Mouse (Mus musculus): ENCODE measurements around the gene Tprkb. TPM values are rescaled to one million over a fixed set of nuclear protein-coding genes. Genes with fewer than 3 reads are reported as not detected.
"Not testable (repeated sequence)": the region's sequence is repeated elsewhere in the genome, so short reads cannot be mapped to it uniquely, and the experiment has no call there.

The Tprkb gene
- polyA plus RNA-seq, 1 experiment from 2014 or later: 50.5 TPM

DNA sequence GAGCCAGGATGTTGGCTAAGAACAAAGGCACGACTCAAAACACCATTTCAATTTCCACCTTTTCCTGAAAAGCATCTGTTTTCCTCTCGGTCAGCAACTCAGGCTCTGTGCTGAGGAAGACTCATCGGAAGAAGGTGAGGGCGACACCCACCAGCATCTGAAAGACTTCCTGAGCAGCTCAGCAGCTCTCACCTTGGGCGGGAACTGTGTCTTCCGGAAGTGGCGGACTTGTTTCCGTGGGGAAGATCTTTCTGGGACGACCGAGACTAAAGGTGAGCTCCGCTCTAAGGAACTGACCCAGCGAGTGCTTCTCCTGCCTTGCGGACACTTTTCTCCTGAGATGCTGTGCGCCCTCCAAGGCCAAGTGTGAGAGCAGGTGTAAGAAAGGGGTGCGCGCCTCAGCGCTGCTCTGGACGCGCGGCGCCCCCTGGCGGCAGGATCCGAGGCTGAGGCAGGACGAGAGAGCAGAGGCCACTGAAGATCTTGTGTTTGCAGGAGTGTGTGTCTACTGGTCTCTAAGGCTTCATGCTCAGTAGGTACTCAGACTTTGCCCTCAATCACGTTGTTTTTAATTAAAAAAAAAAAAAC lies 16.5 kb upstream of the Tprkb start:
- not testable (repeated sequence) for H3K4me3 ChIP-seq; H3K27me3 ChIP-seq; ATAC-seq (ENCODE audit: low FRiP score, low read depth); H3K4me2 ChIP-seq; H3K36me3 ChIP-seq; H3K4me1 ChIP-seq (replicated peaks); H3K9me3 ChIP-seq; H3K9ac ChIP-seq; H3K27ac ChIP-seq (replicated peaks)
- WGBS: 74% methylated on average over 25 of the region's 25 CpGs

DNA sequence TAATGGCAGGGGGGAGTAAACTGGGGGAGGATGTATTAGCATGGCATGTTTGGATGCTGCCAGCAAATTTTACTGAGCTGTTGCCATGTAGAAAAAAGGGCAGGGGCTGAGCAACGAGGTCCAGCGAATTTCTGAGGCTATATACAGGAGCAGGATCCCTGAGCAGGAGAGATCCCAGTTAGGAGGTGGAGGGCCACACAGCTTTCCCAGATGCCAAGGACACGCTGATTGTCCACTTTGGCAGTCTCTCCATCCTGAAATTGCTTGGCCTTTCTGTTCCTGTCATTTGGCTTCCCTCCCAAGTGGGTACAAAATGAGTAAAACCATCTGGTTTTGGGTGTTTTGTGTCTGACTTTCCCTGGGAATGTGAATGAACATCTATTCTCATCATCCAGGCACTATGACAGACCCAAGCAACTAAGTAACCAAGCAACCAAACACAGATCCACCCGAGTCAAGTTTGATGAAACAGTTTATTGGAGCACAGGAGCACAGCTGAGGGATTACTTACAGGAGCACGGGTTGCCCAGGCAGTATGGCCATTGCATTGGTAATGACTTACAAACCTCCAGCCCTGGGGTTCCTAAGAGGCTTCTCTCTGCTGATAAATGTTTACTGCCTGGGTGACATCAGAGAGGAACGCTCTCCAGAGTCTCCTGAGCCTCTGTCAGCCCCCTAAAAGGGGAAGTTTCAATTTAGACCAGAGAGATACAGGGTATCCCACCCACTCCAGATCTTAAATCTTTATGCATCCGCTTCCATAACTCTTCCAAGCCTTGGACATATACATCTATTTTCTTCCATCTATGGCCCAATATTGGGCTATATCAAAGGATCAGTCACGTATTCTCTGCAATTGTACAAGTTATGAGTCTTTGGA lies 12.8 kb upstream of the Tprkb start:
- H3K4me3 ChIP-seq; H3K27me3 ChIP-seq; H3K9ac ChIP-seq; H3K27ac ChIP-seq (replicated peaks); H3K4me2 ChIP-seq; H3K9me3 ChIP-seq; H3K36me3 ChIP-seq; H3K4me1 ChIP-seq (replicated peaks): not testable (repeated sequence)
- ATAC-seq (ENCODE audit: low FRiP score, low read depth): peak; percentile 56; the same call in 1 of the 2 replicates
- 74% methylated on average over 7 of the region's 8 CpGs for WGBS

DNA sequence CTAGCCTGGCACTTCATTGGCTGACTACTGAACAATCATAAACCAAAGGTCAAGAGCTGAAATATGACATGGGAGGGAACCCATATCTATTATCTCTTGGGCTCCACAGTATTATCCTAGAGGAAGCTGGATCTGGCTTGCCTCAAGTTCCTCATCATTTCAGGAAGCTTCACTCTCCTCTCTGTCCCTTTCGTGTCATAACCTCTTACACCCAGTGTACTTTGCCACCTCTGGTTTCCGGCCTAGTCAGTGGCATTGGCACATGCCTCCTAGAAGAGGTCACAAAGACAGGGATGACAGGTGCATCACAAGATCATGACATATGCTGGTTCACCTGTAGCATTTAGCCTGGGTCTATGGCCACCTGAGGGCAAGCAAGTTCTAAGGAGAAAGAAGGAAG lies 9.4 kb upstream of the Tprkb start:
- no peak for ATAC-seq (ENCODE audit: low FRiP score, low read depth)
- Histone ChIP-seq H3K4me3 (no peak overlapping the region), H3K27me3 (no peaks in the 10 kb centered on the region), H3K27ac (replicated peaks) (no peak overlapping the region), H3K4me2 (no peak overlapping the region), H3K9me3 (no peaks in the 10 kb centered on the region), H3K36me3 (no peaks in the 10 kb centered on the region), H3K9ac (no peak overlapping the region), H3K4me1 (replicated peaks) (no peaks in the 10 kb centered on the region; the same call in 1 of the 2 replicates)
- WGBS: 98% methylated on average over 2 of the region's 2 CpGs

DNA sequence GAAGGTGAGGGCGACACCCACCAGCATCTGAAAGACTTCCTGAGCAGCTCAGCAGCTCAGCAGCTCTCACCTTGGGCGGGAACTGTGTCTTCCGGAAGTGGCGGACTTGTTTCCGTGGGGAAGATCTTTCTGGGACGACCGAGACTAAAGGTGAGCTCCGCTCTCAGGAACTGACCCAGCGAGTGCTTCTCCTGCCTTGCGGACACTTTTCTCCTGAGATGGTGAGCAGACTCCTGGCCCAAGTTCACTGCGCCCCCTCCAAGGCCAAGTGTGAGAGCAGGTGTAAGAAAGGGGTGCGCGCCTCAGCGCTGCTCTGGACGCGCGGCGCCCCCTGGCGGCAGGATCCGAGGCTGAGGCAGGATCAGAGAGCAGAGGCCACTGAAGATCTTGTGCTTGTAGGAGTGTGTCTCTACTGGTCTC lies 7.0 kb upstream of the Tprkb start, which contains the start of gene Nat8f4:
Gene Nat8f4 (minus strand): TSS at position 243 of the 420 bp plus-strand sequence.
- 0 out of 2 replicates have a peak within 1 kb of the TSS, but pooled peaks have one; percentile 3 for H3K9ac ChIP-seq

DNA sequence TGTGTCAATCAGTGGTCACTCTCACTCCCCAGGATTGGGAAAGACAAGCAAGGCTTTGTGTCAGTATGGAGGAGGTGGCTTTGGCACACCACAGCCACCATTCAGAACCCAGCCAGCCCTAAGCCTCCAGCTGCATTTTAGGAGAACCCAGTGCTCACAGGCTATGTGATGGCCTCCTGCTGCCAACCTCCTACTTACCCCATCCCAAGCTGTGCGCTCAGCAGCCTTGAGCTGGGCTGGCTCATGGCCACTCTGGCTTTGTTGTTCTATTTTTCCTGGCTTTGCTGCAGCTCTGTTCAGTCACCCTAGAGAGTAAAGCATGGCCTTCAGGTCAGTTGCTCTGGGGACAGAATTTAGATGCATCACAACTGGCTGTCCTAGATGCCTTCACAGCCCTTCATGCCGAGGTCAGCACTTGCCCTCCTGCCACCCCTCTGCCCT lies 4.7 kb upstream of the Tprkb start:
- ATAC-seq (ENCODE audit: low FRiP score, low read depth): peak; percentile 83
- H3K4me2 ChIP-seq; H3K9me3 ChIP-seq; H3K9ac ChIP-seq; H3K4me3 ChIP-seq; H3K27me3 ChIP-seq; H3K4me1 ChIP-seq (replicated peaks); H3K36me3 ChIP-seq: not testable (repeated sequence)
- H3K27ac ChIP-seq (replicated peaks): peak overlapping the region; percentile 9; the same call in 1 of the 2 replicates
- 72% methylated on average over 2 of the region's 2 CpGs for WGBS

More for the DNA sequence above, 7.0 kb upstream of the Tprkb start, which contains the start of gene Nat8f4:
- not testable (repeated sequence) for H3K9me3 ChIP-seq; H3K4me1 ChIP-seq (replicated peaks); H3K27me3 ChIP-seq; H3K36me3 ChIP-seq; H3K27ac ChIP-seq (replicated peaks)
- ATAC-seq (ENCODE audit: low FRiP score, low read depth): peak; percentile 68; the same call in 1 of the 2 replicates
- H3K4me3 ChIP-seq: peak within 1 kb of the TSS; percentile 33
- peak within 1 kb of the TSS; percentile 52 for H3K4me2 ChIP-seq
- 17% methylated on average over 20 of the region's 20 CpGs for WGBS

DNA sequence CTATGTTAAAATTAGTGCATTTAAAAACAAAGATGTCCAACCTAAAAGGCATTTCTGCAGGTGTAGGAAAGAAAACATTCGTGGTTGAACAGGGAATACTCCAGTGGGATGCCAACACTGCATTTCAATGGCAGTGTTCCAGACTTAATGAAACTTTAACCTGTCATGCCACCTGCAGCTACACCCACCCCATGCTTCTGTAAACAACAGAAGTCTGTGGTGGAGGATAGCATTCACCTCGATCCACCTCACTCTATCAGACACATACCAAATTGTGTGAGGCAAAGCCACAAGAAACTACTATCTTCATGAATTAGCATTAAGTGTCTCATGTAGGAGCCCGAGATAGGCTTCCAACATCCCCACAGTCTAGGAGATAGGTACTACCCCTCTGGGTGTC lies 3.3 kb upstream of the Tprkb start:
- no peak overlapping the region for H3K27ac ChIP-seq (replicated peaks)
- H3K4me3 ChIP-seq: no peak overlapping the region
- H3K4me1 ChIP-seq (replicated peaks): no peaks in the 10 kb centered on the region; the same call in 1 of the 2 replicates
- H3K27me3 ChIP-seq: no peaks in the 10 kb centered on the region
- no peaks in the 10 kb centered on the region for H3K9me3 ChIP-seq
- no peaks in the 10 kb centered on the region for H3K36me3 ChIP-seq
- no peak overlapping the region for H3K4me2 ChIP-seq
- H3K9ac ChIP-seq: no peak overlapping the region
- 80% methylated on average over 3 of the region's 3 CpGs for WGBS
- no peak for ATAC-seq (ENCODE audit: low FRiP score, low read depth)

DNA sequence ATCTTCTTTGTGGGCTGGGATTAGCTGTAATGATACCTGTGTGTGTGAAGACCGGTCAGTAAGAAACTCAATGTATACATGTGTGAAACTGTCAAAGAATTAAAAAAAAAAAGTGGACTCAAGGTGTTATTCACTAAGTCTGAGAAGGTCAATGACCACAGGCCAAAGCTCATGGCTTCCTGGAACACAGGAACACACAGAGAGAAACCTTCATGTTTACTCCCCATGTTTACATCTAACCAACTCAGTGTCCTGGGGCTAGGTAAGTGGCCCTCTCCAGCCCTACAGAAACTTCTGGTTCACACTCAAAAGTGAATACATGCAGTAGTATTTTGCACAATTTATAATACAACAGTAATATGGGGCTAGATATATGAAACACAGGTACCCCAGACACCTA lies 2.0 kb upstream of the Tprkb start:
- Histone ChIP-seq H3K9me3 (no peaks in the 10 kb centered on the region), H3K4me3 (no peak overlapping the region), H3K27me3 (no peaks in the 10 kb centered on the region), H3K4me2 (no peak overlapping the region), H3K4me1 (replicated peaks) (peaks cover 7% of the 10 kb centered on the region), H3K27ac (replicated peaks) (no peak overlapping the region), H3K36me3 (no peaks in the 10 kb centered on the region), H3K9ac (no peak overlapping the region)
- ATAC-seq (ENCODE audit: low FRiP score, low read depth): no peak
- WGBS: 94% methylated on average over 1 of the region's 1 CpGs

DNA sequence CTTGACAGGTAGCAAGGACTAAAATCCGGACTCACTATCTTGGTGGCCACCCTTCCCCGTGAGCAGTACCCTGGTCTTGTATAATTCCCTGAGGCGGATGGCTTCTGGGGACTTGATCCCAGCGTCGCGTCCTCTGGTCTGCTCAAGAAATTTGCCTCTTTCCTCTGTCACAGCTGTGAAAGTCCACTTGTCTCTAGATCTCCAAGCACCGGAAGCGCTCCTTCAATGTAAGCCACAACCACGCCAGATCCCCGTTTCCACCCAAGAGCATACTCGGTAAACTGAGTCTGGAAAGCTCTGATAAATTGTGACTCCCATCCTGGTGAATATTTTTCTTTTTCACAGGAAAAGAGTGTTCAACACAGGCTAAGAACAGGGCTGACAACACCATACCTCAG lies 3.5 kb downstream of the Tprkb start:
- ATAC-seq (ENCODE audit: low FRiP score, low read depth): no peak; the same call in 1 of the 2 replicates
- H3K4me2 ChIP-seq: peak overlapping the region; percentile 65
- no peaks in the 10 kb centered on the region for H3K36me3 ChIP-seq
- WGBS: 4% methylated on average over 11 of the region's 11 CpGs
- H3K27ac ChIP-seq (replicated peaks): peak overlapping the region; percentile 88
- H3K4me3 ChIP-seq: peak overlapping the region; percentile 55
- no peaks in the 10 kb centered on the region for H3K27me3 ChIP-seq
- H3K9ac ChIP-seq: peak overlapping the region; percentile 63
- peaks cover 18% of the 10 kb centered on the region for H3K4me1 ChIP-seq (replicated peaks)
- H3K9me3 ChIP-seq: no peaks in the 10 kb centered on the region

DNA sequence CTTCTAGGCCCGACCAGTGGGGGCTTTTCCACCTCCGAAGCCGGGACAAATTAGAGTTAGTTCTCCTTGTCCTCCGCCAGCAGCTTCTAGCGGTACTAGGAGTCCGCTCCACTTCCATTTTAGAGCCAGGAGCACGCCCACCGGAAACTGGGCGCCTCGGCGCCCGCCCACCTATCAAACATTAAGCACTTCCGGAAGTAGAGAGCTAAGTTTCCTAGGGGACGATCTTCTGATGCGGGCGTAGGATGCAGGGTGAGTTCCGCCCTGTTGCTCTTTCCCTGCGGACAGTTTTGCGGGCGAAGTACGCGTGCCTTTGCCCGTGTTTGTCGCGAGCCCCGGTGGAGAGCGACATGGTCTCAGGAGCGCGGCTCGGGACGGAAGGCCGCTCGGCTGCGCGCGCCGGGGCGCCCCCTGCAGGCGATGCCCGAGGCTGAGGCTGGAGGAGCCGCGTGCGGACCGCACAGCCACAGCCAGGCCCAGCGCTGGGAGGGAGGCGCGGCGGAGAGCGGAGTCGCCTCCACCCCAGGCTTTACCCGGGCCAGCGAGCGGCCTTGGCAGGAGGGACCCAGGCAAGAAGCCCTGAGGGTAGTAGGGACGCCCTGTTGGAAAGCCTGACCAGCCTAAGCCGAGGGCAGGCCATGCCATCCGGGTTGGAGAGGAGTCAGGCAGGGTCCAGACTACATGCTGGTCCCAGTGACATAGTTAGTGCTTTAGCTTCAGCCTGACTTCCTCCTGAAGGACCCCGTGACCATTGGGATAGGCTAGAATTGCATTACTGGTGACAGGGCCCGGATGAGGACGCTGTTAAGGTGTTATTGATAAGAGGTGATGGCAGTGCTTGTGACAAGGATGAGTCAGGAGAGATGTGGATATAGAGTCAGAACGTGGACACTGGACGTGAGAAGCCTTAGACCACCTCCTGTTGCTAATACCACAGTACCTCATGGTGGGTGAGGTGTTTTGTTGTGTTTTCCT lies 4.2 kb downstream of the Tprkb start, which contains the start of gene Nat8f1:
Gene Nat8f1 (minus strand): TSS at position 149 of the 975 bp plus-strand sequence.
- not testable (repeated sequence) for H3K27me3 ChIP-seq, H3K9me3 ChIP-seq, H3K36me3 ChIP-seq
- Histone ChIP-seq H3K4me2 (peak within 1 kb of the TSS; percentile 65), H3K4me1 (replicated peaks) (peaks cover 18% of the 10 kb centered on the region), H3K27ac (replicated peaks) (peak within 1 kb of the TSS; percentile 88), H3K4me3 (peak within 1 kb of the TSS; percentile 55), H3K9ac (peak within 1 kb of the TSS; percentile 63)
- peak; percentile 97 for ATAC-seq (ENCODE audit: low FRiP score, low read depth)
- WGBS: under 1% methylated on average over 61 of the region's 61 CpGs

DNA sequence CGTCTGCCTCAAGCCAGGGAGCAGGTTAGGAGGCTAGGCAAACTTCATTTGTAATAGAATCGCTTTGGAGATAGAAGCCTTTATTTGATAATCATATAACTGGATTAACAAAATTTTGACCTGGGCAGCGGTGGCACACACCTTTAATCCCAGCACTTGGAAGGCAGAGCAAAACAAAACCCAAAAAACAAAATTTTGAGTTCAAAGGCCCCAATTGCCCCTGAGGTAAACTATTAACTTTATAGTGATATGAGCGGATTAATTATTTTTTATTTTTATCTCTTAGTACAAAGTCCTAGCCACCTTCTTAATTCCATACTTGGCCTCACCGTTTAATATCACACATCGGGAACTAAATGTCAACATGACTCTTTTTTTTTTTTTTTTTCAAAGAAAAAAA lies 4.9 kb downstream of the Tprkb start:
- no peaks in the 10 kb centered on the region for H3K27me3 ChIP-seq
- H3K4me3 ChIP-seq: peak overlapping the region; percentile 55
- no peak for ATAC-seq (ENCODE audit: low FRiP score, low read depth)
- H3K9me3 ChIP-seq: no peaks in the 10 kb centered on the region
- peak overlapping the region; percentile 65 for H3K4me2 ChIP-seq
- 89% methylated on average over 6 of the region's 6 CpGs for WGBS
- H3K9ac ChIP-seq: peak overlapping the region; percentile 63
- H3K27ac ChIP-seq (replicated peaks): peak overlapping the region; percentile 88
- H3K4me1 ChIP-seq (replicated peaks): peaks cover 18% of the 10 kb centered on the region
- H3K36me3 ChIP-seq: 0 out of 2 replicates have a peak, but pooled peaks cover 4% of the 10 kb centered on the region

DNA sequence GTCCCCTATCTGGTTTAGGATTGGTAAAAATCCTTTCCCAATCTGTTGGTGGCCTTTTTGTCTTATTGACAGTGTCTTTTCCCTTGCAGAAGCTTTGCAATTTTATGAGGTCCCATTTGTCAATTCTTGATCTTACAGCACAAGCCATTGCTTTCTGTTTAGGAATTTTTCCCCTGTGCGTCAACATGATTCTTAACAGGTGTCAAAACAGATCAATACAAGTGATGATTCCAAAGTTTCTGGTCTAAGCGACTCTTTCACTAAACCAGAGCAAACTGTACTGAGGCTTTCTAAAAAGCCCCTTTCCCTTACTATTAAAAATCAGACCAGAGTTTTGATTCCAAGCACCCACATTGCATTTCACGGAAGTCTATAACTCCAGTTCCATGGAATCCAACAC lies 6.7 kb downstream of the Tprkb start:
- peaks cover 18% of the 10 kb centered on the region for H3K36me3 ChIP-seq
- not testable (repeated sequence) for H3K4me3 ChIP-seq; H3K27me3 ChIP-seq; H3K27ac ChIP-seq (replicated peaks); ATAC-seq (ENCODE audit: low FRiP score, low read depth); H3K9me3 ChIP-seq; H3K4me2 ChIP-seq; H3K9ac ChIP-seq
- peaks cover 18% of the 10 kb centered on the region for H3K4me1 ChIP-seq (replicated peaks)
- WGBS: 97% methylated on average over 3 of the region's 3 CpGs
